Mouse (Mus musculus) layer of hippocampus, adult 8-10 months (tissue): Measurements from ENCODE around the gene Ptprn. TPM values are rescaled to one million over a fixed set of nuclear protein-coding genes. Genes with fewer than 3 reads are reported as not detected.

Experiments used
- DNase-seq, 2 experiments: peaks; one replicate each; pipeline ENCODE4 v3.0.0; 2022; ENCODE audit warnings: low spot score in 2 of 2
- total RNA-seq, 4 experiments: library from RNA; stranded (reverse); gene quantifications; 2 replicates each; pipeline ENCODE4 v1.2.4; 2022

Ptprn gene
- 100 to 1,000 TPM; 360 to 457 (median 395) TPM for total RNA-seq

DNA sequence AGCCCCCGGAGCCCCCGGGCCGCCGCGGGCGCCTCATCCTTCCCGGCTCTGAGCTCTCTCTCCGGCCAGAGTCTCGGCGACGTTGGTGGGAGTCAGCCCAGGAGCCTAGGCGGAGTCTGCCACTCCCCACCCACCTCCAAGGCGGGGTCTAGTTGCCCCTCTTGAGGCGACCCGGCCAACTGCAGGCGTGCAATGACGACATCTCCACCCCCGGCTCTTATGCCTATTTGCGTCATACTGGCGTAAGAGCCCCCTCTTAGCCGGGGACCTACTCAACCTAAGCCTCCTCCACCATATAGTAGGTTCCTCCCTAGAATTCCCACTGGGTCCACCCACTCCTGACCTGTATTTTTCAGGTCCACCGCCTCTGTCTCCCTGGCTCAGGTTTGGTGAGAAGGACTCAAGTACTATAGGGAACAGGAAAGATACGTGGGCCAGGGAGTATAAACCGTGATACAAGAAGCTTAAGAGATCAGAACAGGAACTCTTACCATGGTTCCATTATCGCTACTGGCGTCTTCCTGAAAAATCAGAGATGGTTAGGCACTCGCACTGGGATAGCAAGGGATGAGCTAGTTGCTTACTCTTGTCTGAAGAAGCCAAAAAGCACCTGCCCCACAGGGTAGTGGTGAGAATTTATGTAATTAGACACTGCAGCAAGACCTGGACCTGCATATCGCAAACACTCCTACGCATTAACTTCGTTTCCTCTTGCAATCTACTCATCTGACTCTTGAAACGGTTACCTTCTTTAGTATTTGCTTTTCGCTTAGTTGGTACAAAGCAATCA lies at the start of gene Ptprn:
TSS of gene Ptprn (minus strand) at position 412 of the 790 bp plus-strand sequence.
- DNase-seq = peak; percentile 74 to 78

DNA sequence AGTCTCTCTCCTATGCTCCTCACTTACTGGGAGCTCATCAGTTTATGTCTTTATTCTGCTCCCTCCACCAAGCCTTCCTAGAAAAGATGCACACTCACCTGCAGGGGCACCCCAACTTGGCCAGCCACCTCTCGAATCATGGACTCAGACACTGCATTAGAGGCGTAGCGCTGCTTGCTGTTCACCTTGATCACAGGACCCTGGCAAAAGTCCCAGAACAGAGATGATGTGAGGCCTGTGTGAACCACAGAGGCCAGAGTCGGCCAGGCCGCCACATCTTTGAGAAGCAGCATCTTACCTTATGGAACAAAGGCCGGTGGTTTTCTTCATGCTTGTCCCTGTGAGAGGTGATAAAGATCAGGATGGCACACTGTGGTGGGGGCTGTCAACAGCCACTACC lies 47.4 kb upstream of the Ptprn start:
- no peak for DNase-seq

DNA sequence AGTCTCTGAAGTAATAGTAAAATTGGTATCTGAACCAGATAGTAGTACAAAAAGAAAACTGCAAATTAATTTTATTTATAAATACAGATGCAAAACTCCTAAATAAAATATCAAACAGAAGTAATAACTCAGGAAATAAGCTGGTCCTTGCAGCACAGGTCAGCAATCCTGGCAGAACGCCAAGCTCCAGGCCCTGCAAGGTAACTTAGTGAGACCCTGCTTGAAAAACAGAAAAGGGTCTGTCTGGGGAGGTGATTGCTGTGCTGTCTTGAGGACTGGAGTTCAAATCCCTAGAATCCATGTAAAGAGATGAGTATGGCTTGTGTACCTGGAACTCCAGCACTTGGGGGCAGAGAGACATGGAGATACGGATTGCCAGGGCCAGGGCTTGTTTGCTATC lies 40.4 kb upstream of the Ptprn start:
- DNase-seq = no peak

DNA sequence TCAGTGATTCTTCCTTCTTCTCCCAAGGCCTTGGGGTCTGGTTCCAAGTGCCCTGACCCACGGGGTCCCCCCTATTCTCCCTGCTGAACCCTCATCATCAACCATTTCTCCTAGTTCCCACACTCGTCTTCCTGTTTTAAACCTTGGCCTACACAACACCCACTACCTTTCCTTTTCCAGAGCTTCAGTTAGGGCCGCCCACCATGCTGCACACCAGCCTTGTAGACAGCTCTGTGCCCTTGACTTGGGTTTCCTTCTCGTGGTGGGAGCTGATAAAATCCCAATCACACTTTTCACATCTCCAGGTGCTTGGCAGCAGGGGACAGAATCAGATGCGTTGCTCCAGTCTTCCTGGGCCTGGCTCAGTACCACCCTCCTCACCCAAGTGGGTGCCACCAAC lies 30.0 kb upstream of the Ptprn start:
- no peak for DNase-seq

DNA sequence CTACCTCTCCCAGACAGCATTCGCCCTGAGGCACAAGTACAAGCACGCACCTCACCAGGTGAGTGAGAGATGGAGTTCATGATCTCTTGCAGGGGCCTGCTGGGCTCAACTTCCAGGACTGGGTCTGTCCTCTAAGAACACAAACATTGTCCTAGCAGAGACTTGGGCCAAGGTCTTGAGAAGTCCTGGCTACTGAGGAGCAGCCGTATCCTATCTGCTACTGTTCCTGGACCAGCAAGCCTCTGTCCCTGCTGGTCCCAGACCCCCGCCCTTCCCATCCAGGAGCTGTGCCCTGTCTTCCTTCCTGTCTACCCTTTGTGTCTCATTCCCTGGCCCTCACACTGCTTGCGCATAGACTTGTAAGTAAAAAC lies 29.0 kb upstream of the Ptprn start:
- no peak for DNase-seq

DNA sequence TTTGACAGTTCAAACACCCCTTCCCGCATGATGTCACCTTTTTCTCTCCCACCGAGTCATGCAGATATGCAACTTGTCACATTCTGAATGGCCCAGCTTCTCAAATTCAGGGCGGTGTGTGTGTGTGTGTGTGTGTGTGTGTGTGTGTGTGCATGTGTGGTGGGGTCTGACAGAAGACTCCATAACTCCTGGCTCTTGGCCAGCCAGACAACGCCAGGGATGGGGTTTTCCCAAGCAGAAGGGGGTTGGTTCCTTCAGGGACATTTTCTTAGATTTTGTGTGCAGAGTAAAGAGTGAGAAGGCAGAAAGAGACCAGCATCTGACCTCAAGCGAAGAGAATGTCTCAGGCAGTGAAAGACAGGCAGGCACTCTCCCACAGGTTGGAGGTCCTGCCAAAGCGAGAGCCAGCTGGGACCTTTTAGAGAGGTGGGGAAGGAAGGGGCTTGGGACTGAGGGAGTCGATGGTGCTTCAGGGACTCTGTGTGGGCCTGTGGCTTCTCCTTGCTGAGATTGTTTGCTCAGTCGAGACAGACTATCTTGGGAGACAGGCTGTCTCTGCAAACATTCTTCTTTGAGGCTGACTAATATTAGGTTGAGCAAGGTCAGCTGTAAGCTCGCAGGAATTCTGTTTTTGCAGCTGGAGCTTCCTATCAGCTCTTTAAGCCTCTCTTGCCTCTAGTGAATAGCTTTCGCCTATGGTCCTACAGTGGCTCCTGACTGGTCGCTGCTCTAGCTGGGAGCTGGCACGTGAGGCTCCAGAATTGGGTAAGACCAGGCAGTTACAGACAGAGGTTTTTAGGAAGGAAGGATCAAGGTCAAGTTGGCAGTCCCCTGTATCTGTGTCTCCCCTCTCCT lies 28.4 kb upstream of the Ptprn start:
- no peak for DNase-seq

DNA sequence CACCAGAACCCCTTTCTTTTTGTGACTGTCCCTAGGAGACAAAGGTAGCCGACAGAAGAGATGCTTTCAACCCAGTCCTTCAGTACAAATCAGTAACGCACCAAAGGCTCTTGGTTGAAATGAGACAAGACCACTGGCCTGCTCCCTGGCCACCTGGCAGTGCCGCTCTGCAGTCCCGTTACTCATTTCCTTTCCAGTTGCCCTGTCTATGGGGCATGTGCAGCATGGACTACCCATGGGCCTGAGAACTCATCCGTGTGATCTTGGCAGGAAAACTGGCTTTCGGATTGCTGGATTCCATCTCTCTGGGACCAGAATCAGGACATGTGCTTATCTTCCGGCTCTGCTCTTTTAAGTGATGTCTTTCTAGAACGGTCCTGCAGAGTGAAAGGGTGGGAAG lies 27.0 kb upstream of the Ptprn start:
- DNase-seq = no peak

DNA sequence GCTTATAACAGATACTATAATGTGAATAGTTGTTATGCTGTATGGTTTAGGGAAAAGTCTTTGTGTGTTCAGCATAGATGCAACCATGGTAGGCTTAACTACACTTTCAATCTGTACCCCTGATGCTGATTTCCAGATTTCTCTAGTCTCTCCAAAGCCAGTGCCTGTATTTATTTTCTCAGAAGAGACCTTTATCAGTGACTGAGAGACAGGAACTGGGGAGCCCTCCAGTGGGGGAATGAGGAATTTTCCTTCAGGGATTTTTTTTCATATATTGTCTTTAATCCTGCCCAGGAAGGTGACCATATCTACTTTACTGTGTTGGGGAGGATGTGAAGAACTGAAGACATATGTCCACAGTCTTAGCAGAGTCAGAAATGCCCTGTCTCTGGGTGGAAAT lies 26.3 kb upstream of the Ptprn start:
- peak in 1 of 2 experiments; percentile 66 for DNase-seq

DNA sequence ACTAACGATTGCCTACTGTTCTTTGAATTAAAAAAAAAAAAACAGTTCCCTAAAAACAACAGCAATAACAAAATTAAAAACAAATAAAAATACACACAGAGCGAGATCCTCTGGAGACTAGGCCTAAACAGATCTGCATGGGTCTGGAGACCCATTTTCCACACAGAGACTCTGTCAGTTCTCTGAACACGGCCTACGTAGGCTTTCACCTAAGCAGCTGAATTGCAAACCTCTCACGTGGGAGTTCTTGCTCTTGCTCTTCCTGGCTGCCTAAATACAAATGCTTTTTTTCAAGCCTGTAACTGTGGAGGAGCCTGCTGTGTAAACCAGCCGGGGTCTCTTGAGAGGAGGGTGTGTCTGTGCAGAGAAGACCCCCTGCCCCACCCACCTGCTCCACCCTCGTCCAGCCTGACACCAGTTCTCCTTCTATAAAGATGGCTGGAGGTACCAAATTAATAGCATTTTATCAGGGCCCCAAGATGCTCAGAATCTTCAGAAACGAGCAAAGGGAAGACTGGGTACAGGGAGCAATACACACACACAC lies 25.7 kb upstream of the Ptprn start:
- DNase-seq = no peak

DNA sequence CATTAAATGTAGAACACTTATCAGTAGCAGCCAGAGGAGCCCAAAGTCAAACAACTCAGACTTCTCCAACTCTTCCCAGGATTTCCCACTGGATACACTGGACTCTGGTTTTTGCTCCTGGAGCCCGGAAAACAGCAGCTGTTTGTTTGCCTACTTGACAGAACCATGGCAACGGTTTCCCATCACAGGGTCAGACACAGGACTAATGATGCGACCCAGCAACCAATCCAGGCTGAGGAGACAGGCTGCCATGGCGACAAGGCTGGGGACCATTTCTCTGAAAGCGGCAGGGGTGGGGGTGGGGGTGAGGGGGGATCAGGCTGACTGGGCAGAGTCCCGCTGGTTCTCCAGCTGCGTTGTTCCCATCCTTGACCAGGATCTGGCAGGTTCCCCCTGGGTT lies 25.1 kb upstream of the Ptprn start:
- DNase-seq = peak in 1 of 2 experiments; percentile 24

DNA sequence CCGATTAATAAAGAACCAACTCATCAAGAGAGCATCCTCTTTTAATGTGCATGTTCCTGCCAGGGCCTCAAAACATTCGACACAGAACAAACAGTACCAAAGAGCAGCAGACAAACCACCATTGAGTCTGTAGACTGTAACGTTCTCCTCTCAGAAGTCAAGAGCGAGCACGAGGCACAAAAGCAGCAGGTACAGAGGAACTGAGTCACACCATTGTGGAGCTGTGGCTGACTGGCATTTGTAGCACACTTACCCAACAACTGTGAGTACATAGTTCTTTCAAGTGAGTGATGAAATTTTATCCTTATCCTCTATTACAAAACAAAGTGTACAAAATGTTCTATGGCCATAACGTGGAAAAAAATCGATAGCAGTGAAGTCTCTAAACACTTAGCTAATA lies 20.6 kb upstream of the Ptprn start:
- DNase-seq = no peak

DNA sequence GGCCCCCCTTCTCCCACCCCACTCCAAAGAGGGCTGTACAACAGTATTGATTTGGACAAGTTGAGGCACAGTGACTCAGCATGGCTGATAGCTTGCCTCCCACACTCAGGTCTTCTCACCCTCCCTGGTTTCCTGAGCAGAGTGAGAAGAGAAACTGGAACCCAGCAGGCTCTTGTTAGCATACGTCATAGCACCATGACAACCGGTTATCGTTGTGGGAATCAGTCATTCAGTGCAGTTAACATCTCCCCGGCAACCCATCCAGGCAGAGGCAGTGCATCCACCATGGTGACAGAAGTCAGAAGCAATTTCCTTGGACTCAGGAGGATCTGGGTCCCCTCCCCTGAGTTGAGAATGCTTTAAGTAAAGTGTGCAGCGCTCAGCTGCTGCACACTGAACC lies 18.7 kb upstream of the Ptprn start:
- DNase-seq = peak in 1 of 2 experiments; percentile 24

DNA sequence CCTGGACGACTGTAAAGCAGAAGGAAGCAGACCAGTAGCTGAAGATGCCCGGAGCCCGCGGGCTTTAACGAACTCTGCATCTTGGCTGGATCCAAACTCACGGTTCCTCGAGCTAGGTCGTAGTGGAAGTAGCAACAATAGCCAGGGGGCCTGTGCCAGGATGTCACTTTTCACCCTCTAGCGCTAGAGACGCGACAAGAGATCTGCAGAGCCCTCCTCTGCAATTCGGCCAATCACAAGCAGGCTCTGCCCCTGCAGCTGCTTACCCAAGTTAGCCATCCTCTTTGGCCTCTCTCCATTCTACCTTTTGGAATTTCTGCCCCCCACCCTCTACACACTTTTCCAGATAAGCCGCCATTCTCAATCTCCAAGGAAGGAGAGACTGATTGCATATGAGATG lies 13.9 kb upstream of the Ptprn start, which contains the start of gene Resp18:
TSS of gene Resp18 (minus strand) at position 188 of the 400 bp plus-strand sequence.
- DNase-seq = peak in 1 of 2 experiments; percentile 32

DNA sequence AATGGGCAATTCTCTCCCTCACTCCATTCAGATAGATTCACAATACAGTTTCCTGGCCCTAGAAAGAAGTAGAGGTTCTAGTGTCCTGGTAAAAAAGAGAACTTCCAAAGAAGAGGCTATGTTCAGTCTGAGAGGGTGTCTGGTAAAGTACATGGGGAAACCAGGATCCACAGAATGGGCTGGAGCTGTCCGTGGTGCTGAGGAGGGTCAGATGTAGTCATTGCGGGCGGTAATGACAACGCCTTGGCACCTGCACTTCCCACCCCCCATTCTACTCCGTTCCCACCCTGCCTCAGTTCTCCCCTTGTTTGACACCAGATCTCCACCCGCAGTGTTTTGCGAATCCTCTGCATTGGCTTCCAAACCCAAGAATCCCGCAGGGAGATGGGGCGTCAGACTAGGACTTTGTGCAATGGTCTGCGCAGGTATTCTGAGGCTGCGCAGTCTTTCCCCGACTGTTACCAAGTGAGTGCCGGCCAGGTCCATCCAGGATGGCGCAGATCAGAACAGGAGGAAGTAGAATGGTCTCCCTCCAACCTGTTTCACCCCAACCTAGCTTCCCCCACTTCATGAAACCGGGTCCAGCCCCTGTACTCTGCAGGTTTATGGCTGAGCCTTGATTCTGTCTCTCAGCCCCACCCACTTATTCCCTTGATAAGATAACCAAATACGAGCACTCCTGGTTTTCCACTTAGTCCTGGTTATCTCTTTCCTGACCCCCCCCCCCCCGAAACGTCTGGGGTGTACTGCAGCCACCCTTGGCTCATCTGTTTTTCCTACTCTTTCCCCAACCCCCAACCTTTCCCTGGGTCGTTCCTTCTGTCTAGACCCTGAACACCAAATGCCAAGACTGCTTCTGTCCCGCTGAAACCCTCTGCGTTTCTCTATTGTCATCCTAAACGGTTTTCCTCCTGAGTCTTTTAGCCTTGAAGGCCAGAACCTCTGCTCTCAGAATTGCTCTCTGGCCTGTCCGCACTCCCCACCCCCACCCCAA lies 13.2 kb upstream of the Ptprn start:
- no peak for DNase-seq

DNA sequence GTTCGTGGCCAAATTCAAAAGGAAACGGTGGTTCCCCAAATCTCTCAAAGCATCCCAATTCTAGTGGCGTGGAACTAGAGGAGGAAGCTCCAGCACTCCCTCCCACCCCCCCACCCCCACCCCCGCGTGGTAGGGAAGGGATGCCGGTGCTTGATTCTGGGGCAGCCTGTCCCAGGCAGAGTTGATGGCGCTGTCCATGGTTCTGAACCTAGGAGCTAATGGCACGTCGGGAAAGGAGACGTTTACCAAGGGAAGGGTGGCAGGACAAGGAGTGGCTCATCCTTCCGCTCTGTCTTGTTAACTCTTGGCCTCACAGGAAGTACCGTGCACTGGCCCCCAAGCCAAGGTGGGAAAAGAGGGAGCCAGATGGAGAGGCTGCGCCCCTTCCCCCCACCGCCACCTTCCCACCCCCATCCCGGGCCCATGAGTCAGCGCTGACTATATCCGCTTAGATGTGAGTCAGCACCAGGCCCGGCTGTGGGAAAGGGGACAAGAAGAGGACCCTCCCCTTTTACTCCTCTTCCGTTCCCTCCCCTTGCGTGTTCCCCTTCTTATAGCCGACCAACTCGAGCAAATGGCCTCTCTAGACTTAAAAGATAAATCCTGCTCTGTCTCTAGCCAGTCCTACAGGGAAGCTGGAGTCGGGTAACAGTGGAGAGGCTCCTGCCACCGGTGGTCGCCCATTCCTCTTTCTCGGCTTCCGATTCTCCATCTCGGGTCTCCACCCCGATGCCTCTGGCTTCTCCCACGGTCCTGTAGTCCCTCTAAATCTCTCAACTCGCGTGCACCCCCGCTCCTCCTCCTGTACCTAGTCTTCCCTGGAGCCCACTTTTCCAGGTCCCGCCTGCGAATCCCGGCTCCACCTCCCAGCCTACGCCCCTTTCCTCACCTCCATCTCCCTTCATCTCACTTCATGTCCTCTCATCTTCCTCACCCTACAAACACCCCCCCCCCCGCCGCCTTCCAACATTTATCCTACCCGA lies 1.0 kb downstream of the Ptprn start:
- no peak for DNase-seq

DNA sequence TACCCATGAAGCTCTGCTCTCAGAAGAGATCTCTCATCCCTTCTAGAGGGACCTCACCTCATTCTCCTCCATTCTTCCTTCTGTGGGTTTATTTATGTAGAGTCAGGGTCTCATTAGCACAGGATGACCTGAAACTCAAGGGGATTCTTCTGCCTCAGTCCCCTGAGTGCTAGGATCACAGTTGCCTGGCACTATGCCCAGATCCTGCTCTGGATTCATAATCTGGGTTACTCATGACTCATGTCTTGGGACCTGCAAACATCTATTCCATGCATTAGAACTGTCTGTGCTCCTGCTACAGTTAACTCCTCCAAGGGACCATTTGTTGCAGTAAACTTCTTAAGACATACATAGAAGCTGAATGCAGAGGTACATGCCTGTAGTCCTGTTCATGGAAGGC lies 3.0 kb downstream of the Ptprn start:
- DNase-seq = no peak

DNA sequence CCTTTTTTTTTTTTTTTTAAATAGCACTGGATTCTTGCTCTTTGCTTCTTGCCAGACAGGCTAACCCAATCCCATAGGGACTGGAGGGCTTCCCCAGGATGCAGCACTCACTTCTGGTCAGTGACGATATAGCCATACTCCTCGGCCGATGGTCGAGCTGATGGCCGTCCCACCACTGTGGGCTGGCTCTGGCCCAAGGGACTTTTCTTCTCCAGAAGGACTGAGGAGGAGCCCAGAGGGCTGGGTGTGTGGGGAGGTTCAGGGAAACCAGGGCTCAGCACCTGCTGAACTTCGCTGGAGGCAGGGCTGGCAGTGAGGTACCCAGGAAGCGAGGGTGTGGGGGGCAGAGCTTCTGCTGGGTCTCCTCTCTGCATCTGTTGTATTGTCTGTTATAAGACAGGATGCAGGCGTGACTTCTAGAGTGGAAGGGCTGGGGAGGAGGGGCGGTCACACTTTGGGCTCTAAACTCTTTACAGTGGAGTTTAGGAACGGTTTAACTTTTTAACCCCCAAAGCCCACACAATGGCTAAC lies 8.7 kb downstream of the Ptprn start:
- no peak for DNase-seq

DNA sequence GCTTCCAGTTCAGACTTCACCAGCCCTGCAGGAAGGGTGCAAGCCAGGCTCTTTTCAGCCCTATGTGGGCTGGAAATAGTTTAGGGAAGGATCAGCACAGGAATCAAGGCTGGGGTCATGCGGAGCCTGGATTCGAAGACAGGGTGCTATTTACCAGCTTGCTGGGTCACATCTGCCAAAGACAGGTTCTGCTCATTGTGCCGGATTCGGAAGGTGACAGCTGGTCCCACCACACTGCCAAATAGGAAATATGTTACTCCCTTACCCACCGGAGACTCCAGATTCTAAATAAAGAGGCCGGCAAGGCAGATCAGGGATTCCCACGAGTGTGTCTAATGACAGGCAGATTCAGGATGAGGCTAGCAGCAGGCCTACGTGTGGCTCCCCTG lies 9.7 kb downstream of the Ptprn start:
- DNase-seq = no peak

DNA sequence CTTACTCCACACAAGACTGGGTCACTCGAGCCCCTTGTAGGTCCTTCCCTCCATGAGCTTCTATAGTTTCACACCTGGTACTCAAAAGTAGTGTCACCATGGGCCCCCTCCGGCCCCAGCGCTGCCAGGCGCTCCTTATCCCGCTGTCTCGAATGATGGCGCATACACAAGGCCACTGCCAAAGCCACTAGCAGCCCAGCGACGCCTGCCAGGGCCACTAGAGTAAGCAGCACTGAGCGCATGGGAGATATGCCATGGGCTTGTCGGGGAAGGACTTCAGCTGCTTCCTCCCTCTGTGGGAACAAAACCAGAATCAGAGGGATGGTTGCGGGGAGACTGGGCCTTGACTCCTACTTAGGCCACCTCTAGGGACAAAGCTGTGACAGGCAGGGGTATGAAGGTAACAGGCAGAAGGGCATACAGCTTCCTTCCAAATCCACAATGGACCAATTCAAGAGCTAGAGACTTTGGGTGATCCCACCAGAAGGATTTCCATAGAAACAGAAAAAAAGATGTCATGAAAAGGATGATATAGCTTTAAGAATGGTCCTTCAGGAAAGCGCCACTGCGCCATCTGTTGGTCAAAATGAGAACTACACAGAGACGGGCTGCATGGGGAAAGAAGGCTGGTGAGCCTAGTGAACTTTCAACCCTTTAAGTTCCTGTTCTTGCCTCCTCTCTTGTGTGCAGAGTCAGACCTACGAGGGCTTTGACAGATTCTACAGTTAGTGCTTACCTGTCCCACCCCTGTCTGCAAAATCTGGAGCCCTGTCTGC lies 10.3 kb downstream of the Ptprn start:
- peak in 1 of 2 experiments; percentile 85 for DNase-seq
